Mouse (Mus musculus) retina, embryonic 14.5 days (tissue): ENCODE measurements around the gene Zdhhc3.

Source experiments
- DNase-seq: peaks from one replicate; pipeline ENCODE4 v3.0.0-alpha.2; 2015; ENCODE audit warnings: low spot score

The Zdhhc3 gene

GRCm38 (mm10) chr9:123115566-123115965 lies 2.6 kb upstream of the Zdhhc3 start:
- DNase-seq = no peak

- no peak for DNase-seq
Observed at GRCm38 (mm10) chr9:123113931-123114330, 926 bp upstream of the Zdhhc3 start.

GRCm38 (mm10) chr9:123111751-123112221 lies 1.2 kb downstream of the Zdhhc3 start:
- DNase-seq = no peak

- no peak for DNase-seq
Observed at GRCm38 (mm10) chr9:123109188-123109587, 3.8 kb downstream of the Zdhhc3 start.

GRCm38 (mm10) chr9:123107186-123107585 lies 5.8 kb downstream of the Zdhhc3 start:
- no peak for DNase-seq

GRCm38 (mm10) chr9:123104362-123104761 lies 8.6 kb downstream of the Zdhhc3 start:
- DNase-seq = no peak

- no peak for DNase-seq
Observed at GRCm38 (mm10) chr9:123103425-123103824, 9.6 kb downstream of the Zdhhc3 start.

- DNase-seq = no peak
Observed at GRCm38 (mm10) chr9:123099631-123100455, 13.2 kb downstream of the Zdhhc3 start.

GRCm38 (mm10) chr9:123090844-123091243 lies 22.2 kb downstream of the Zdhhc3 start:
- DNase-seq = no peak

- no peak for DNase-seq
Observed at GRCm38 (mm10) chr9:123087558-123087957, 25.4 kb downstream of the Zdhhc3 start.

GRCm38 (mm10) chr9:123085373-123085772 lies 27.6 kb downstream of the Zdhhc3 start:
- DNase-seq = no peak

GRCm38 (mm10) chr9:123080796-123081195 lies 32.2 kb downstream of the Zdhhc3 start:
- no peak for DNase-seq

GRCm38 (mm10) chr9:123080355-123080754 lies 32.6 kb downstream of the Zdhhc3 start:
- DNase-seq = no peak

- no peak for DNase-seq
Observed at GRCm38 (mm10) chr9:123079149-123079548, 33.9 kb downstream of the Zdhhc3 start.

- DNase-seq = no peak
Observed at GRCm38 (mm10) chr9:123060172-123060571, 52.8 kb downstream of the Zdhhc3 start.

- DNase-seq = no peak
Observed at GRCm38 (mm10) chr9:123058724-123059292, 54.2 kb downstream of the Zdhhc3 start.

- DNase-seq = no peak
Observed at GRCm38 (mm10) chr9:123047665-123048064, 65.3 kb downstream of the Zdhhc3 start.

GRCm38 (mm10) chr9:123034426-123034825 lies 78.6 kb downstream of the Zdhhc3 start, which contains the start of gene Tgm4:
Gene Tgm4 (plus strand): TSS chr9:123034726.
- DNase-seq = no peak

- no peak for DNase-seq
Observed at GRCm38 (mm10) chr9:123031496-123032246, 81.3 kb downstream of the Zdhhc3 start.

GRCm38 (mm10) chr9:123024201-123024600 lies 88.8 kb downstream of the Zdhhc3 start:
- no peak for DNase-seq

GRCm38 (mm10) chr9:123021636-123022379 lies 91.2 kb downstream of the Zdhhc3 start:
- no peak for DNase-seq
